Mouse (Mus musculus): ENCODE data around the gene Fbxo39.

Fbxo39 gene

DNA sequence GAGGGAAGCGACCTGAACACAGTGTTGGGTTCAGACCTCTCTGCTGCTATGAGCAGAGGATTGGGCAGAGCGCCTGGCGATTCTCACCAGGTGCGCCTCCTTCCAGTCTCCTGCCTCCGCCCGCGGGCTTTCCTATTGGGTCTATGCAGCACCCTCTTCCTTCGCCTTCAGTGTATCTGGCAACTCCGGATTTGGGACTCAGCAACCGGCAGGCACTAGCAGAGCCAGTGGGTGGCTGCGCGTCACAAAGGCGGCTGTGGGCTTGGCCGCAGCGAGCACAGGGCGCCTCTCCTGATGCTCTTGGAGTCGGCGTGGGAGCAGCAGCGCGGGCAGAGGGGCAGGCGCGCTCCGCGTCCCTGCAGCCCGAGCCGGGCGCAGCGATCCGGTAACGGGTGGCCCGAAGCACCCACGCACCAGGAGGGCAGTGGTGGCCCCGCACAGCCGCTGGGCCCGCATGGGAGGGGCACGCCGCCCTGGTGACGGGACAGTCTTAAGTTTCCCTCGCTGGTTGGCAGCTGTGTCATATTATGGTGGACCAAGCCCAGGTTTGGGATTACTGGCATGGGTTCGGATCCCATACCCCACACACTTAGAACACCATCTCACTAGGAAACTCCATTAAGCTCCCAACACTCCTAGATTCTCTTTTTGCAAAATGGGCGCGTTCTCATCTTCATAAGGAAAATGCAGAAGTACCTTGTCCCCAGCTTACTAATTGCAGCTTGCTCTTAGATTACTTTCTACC is at the start of gene Fbxo39:
Gene Fbxo39 (plus strand): TSS at position 294 of the 745 bp plus-strand sequence.
- in situ Hi-C loops (cut with MboI; ENCODE audit: low sequenced_read_pairs): no loop called here

DNA sequence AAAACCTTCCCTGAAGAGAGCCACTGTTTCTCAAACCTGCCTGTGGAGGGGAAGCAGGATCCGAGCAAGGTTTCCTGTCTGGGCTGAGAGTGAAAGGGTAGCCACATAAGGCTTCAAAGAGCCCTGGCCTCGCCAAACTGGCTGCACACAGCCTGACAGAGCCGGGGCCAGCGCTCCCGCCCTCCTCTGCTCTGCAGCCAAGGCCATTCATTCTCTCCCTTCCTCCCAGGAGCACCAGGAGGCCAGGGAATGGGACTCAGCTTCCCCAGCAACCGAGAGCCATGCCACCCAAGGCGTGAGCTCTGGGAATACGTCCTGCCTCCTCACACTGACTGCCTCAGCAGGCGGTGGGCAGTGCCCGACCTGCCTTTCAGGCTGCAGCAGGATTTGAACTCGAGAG is 48.8 kb upstream of the Fbxo39 start:
- in situ Hi-C loops (cut with MboI; ENCODE audit: low sequenced_read_pairs): no loop called here

DNA sequence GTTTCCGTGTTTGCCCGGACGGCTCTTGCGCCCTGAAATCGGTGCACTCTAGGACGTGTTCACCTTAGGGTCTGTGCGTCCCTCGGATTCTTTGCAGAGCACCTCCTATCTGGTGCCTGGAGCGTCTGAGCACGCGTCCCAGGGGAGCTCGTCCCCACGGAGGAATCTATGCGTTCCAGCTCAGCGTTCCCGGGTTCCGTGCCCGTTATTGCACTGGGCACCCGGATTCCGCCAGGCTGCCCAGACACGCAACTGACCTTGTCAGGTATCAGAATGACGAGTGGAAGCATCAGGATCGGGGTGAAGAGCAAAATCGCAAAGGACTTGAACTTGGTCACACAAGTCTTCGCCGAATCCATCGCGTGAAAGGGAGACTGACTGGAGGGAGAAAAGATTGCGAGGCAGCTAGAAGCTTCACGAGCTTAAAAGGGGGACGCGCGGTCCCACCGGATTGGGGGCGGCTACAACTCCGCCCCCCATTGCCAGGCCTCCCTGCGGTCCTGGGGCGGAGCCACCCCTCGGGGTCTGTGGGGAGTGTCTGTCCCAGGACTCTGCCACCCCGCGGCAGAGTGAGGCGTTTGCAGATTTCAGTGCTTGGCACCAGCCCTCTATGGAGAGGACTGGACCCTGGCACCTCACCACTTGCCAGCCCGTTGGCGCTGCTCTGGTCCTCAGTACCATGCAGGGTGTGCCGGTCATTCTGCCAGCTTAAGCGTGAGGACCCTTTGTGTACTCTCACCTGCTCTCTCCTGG is 47.9 kb upstream of the Fbxo39 start:
- in situ Hi-C loops (cut with MboI; ENCODE audit: low sequenced_read_pairs): no loop called here

DNA sequence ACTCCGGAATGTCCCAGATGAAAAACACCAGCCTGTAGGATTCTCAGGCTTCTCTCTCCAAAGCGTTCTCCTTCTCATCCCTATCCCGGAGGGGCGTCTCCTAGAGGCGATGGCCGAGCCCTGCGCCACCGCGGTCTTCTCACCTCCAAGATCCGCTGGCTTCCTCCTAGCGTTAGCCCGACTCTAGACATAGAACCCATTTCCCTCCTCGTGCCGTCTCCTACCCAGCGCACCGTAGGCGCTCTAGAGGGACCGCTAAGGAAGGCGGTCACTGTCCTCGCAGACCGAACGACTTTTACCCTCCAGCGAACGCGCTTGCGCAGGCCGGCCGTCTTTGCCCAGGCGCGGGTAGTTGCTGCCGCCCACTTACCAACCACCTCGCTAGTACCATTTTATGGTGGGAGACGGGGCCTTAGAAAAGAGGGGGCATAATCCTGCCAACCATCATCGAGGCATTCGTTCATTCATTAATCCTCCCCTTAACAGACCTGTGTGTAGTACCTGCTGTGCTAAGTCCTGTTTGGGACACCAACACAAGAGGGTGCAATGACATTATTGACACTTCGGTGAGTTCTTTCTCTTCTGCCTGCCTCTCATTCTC is 47.2 kb upstream of the Fbxo39 start, which contains the start of gene Slc13a5:
Gene Slc13a5 (minus strand): TSS at position 263 of the 601 bp plus-strand sequence.
- in situ Hi-C loops (cut with MboI; ENCODE audit: low sequenced_read_pairs): no loop called here

DNA sequence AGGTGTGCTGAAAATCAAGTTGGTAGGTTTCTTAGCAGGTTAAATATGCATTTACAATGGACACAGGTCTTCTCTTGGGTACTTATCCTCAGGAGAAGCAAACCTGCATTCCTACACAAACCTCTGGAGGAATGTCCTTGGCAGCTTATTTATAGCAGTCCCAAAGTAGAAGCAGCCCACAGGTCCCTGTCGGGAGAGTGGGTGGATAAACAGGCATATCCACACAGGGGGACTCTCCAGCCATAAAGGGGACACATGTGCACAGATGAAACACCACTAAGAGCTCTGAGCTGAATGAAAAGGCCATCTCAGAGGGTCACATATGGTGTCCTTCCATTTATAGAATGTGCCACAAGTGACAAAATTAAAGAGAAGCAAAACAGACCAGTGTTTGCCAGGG is 42.5 kb upstream of the Fbxo39 start:
- in situ Hi-C loops (cut with MboI; ENCODE audit: low sequenced_read_pairs): no loop called here

DNA sequence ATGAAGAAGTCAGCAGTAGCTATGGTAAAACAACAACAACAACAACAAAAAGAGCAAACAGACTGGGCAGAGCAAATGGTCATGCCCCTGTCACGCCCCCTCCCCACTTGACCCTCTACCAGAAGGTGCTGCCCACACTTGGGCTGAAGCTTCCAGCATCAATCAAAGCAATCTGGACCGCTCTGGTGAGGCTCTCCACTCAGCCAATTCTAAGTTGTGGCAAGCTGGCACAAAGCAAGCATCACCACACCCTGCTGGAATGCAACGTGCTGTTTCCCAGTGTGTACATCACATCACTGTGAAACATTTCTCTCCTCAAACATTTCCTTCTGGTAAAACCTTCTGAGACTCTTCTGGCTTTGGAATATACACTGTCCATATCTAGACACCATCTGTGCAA is 40.9 kb upstream of the Fbxo39 start:
- in situ Hi-C loops (cut with MboI; ENCODE audit: low sequenced_read_pairs): no loop called here

DNA sequence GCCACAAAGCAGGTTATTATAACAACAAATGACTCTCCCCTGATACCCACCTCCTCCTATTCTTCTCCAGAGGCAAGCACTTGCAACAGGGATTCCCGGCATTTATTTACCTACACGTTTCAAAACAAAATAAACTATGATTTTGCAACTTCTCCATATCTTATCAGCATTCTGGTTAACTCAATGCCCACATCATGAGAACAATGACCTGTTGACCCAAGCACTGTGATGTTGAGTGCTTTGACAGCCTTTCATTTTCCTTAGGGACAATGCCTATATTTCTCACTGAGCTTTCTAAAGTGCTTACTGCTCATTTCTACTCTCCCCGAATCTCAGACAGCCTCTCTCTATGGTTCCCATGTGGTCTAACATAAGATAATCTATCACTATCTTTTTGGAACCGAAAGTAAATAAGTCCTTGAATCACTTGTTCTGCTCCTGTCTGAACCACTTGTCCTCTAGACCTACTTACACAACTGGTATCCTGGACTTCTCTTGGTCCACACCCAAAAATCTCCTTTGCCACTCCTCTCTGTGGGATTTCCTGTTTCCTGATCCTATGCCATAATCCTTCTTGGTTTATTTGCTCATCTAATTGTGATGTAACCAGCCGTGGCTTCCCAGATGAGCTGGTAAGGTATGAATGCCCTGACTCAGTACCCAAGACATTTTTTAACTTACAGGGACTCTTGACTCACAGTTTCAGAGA is 32.9 kb upstream of the Fbxo39 start:
- in situ Hi-C loops (cut with MboI; ENCODE audit: low sequenced_read_pairs): no loop called here

DNA sequence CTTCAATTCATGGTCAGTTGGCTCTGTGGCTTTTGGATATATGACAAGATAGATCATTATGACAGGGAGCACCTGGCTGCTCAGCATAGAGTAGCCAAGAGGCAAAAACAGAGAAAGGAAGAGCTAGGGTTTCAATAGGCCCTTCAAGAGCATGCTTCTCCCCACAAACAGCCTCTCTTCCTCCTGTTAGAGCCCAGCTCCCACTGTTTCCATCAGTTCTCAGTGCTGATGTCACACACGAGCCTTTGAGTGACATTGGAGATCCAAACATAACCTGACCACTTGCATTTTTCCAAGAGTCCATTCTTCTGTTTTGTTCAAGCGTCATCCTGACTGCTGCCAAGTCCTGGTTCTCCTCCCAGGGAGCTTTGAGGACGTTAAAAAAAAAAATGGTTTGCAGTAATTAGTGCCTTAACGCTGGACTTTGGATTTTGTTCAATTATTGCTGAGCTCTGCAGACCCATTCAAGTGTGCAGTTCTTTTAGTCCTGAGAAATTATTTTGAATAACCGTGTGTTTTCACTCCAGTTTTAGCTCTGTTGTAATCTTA is 32.3 kb upstream of the Fbxo39 start:
- in situ Hi-C loops (cut with MboI; ENCODE audit: low sequenced_read_pairs): no loop called here

DNA sequence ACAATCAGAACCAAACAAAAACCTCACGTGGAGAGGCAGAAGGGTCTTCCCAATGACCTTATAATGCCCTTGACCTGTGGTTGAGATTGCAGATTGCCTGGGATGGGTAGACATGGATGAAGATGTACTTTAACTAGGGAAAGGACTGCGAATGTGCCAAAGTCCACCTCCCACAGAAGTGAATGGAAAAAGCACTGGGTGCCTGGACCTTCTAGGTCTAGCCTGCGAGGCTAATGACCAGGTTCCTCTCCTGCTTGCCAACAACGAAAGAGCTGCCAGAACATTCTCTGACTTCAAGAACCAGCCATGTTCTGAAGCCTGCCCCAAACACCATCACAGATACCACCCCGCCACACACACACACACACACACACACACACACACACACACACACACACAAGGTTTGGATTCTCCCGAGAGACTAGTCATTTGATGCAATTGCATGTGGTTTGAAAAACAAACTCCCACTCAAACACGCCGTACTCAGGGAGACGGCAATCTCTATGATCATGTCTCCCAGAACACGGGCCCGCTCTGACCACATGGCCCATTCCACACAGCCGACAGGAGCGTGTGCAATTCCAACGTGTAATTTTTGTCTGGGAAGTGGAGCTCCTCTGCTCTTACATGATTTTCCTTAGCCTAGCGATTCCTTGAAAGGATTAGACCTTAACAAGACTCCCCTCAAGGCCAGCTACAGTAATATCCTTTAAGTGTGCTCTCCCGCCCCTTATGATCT is 30.6 kb upstream of the Fbxo39 start:
- in situ Hi-C loops (cut with MboI; ENCODE audit: low sequenced_read_pairs): no loop called here

DNA sequence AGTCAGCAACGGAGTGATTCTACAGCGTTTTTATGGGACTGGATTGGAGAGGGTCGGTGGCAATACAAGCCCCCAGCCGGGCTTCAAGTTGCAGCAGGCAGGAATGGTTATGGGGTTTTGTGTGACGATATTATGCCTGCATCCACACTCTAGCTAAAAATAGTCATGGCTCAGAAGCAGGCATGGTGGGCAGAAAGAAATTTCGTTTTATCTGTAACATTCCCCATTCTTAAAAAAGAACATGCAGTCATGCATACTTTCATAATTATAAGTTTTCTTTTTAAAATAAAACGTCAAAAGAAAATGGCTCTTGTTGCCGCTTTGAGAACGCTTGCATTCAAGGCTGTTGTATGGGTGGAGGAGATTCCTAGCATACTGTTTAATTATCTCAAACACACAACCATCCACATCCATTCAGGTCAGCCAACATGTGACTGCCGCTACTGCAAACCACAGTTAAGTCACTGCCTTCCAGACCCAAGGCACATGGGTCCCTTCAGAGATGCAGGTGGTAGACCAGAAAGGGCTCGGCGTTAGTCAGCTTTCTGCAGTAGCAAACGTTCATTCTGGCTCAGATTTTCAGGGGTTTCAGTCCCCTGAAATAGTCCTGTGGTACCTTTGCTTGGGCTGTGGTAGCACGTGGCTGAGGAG is 29.6 kb upstream of the Fbxo39 start:
- in situ Hi-C loops (cut with MboI; ENCODE audit: low sequenced_read_pairs): no loop called here

DNA sequence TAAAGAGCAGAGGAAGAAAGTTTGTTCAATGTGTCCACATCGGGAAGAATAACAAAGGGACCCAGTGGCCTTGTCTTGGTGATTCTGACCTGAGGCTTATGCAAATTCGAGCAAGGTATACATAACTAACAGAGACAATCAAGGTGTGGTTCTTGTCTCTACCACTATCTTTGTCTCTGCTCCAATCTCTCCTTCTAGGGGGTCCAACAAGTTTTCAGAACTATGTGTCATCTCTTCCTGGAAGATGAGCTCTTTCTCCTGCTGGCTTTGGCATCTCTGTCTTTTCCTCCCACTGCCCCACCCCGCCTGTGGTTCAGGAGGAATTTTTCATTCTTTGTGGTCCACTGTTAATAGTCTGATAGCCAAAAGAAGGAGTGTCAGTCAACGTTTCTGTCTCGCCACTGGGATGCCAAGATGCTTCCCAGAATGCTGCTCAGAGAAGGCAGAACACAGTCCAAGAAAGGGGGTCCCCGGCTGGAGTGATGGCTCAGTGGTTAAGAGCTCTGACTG is 28.2 kb upstream of the Fbxo39 start:
- in situ Hi-C loops (cut with MboI; ENCODE audit: low sequenced_read_pairs): no loop called here

DNA sequence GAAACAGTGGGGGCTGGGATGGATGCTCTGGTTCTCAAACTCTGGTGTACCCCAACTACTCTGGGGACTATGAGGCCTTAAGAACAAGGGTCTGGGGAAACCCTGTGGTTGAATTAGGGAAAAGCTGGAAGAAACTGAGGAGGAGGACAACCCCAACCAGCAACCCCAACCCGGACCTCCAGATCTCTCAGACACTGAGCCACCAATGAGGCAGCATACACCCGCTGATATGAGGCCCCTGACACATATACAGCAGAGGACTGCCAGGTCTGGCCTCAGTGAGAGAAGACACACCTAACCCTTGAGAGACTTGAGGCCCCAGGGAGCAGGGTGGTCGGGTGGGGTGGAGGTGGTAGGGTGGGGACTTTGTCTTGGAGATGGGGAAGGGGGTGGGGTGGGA is 27.6 kb upstream of the Fbxo39 start:
- in situ Hi-C loops (cut with MboI; ENCODE audit: low sequenced_read_pairs): no loop called here

DNA sequence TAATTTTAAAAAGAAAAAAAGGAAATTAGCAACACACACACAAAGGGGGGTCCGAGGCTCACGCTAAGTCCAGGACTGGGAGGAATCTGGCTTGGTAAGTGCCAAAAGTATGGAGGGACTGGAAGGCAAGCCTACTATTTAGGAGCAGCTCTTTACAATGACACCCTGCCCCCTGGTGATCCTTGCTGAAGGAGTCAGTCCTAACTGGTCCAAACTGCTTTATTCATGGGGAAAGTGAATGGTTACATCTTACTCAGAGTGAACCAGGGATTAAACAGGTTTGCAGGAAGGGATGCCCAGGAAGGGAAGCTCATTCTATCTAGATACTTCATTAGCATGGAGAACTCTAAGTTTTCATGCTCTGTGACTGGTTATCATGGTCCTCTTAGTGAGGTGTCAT is 27.1 kb upstream of the Fbxo39 start:
- in situ Hi-C loops (cut with MboI; ENCODE audit: low sequenced_read_pairs): no loop called here

DNA sequence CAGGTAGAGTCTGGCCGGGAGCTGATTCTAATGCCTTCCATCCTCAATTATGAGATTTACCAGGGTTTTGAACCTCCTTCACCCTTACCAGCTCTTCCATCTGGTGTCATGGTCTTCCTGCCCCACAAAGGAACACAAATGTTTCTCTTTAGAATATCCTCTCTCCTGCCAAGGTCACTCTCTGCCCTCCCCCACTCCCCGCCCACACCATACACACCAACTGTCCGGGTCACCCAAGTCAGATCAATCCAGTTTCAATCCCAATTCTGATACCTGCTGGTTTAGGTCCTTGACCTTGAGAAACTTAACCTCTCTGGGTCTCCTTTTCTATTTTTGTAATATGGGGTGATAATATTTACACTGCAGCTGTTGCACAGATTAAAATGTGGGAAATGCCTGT is 26.7 kb upstream of the Fbxo39 start:
- in situ Hi-C loops (cut with MboI; ENCODE audit: low sequenced_read_pairs): no loop called here

DNA sequence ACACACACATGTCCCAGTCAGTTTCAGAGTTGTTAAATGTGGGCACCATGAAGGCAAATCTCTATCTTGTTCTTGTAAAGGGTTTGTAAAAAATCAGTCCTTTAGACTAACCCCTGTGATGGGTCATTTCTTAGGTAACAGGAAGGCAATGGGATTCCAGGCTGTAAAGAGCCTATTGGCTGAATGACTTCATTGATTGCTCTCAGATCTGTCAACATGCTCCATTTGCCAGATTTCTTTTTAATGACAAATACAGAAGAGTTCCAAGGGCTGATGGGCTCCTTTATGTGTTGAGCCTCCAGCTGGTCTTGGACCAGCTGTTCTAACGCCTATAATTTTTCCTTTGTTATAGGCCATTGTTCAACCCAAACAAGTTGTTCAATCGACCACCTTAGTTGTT is 21.1 kb upstream of the Fbxo39 start:
- in situ Hi-C loops (cut with MboI; ENCODE audit: low sequenced_read_pairs): no loop called here

DNA sequence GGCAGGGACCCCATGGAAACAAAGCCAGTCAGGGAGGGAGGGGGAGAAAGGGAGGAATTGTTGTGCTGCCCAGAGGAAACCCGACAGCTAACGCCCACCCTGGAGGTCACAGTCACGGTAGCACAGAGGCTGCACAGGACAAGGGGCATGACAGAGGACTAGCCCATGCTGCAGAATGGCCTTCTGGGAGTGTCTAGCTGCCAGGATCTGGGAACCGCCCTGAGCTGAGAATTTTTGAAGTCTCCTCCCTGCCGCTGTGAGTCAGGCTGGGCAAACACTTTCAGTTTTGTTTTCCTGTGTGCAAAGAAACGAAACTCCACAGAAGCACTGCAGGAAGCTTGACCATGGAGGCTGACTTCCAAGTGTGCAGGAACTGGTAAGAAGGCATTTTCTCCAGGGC is 12.9 kb upstream of the Fbxo39 start, which contains the start of gene Xaf1:
Gene Xaf1 (plus strand): TSS at position 296 of the 400 bp plus-strand sequence.
- in situ Hi-C loops (cut with MboI; ENCODE audit: low sequenced_read_pairs): no loop called here

DNA sequence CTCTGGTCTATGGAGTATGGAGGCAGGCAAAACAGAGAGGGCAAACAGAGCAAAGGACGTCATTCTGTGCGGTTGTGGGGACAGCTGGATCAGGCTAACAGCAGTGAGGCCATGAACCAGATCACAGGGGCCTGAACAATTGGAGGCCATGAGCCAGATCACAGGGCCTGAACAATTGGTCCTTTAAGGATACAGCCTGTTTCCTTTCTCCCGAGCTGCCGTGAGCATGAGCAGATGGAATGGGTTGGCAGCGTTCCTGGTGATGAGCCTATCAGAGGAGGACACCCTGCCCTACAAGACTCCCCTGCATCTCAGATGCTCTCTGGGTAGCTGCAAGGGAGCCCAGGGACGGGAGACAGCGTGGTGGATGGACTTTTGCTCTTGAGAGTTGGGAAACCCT is 12.0 kb upstream of the Fbxo39 start:
- in situ Hi-C loops (cut with MboI; ENCODE audit: low sequenced_read_pairs): no loop called here

DNA sequence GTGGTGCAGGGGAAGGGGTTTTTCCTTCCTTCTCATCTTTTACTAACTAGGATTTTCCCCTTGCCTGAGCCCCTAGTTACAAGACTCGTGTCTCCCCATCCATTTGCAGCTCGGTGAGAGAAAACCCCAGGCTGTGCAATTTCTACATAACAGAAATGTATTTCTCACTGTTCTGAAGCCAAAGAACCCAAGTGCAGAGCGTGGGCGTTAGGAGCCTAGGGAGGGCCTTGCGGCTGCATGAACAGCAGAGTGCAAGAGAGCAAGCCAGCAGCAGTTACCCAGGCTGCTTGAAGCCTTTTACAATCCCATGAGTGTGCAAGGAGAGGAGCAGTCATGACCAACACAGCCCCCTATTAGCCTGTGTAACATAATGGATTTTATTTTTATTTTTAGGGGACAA is 6.8 kb upstream of the Fbxo39 start:
- in situ Hi-C loops (cut with MboI; ENCODE audit: low sequenced_read_pairs): no loop called here

DNA sequence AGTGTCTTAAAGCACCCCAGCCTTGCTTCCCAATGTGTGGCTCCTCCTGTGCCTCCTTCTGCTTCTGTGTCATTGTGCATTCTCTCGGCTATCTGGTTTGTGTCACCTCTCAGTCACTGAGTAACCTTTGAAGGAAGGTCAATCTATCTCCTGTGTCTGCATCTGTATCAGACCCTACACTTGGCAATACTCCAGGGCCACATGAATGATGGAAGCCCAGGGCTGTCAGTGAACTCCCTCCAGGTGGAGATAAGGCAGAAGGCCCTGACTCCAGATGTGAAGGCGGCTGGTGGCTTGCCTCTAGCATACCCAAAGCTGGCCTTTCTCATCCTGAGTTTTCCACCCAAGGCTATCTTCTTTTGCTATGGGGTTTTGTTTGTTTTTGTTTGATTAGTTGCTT is 5.3 kb upstream of the Fbxo39 start:
- in situ Hi-C loops (cut with MboI; ENCODE audit: low sequenced_read_pairs): no loop called here

DNA sequence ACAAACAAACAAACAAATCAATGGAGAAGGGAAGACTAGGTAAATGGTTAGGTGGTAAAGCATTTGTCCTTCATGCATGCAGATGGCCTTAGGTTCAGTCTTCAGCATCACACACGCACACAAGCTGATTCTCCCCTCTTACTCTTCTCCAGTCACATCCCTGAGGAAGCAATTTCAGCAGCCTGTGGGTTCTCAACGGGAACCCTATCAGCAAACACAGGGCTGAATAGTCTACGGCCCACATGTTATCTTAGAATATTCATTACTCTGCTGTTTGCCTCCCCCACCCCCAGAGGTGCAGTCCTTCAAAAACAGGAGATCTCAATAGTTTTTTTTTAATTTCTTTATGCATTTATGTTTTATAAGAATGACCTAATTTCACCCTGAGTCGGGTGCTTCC is 3.8 kb upstream of the Fbxo39 start:
- in situ Hi-C loops (cut with MboI; ENCODE audit: low sequenced_read_pairs): no loop called here
